Mouse (Mus musculus): ENCODE measurements at regions not wholly inside any gene's neighbourhood (a gene's known extent, or its start where the extent isn't known, plus 50 kb on each side); places are given as distances from the start of the nearest gene placed in this dataset.

DNA sequence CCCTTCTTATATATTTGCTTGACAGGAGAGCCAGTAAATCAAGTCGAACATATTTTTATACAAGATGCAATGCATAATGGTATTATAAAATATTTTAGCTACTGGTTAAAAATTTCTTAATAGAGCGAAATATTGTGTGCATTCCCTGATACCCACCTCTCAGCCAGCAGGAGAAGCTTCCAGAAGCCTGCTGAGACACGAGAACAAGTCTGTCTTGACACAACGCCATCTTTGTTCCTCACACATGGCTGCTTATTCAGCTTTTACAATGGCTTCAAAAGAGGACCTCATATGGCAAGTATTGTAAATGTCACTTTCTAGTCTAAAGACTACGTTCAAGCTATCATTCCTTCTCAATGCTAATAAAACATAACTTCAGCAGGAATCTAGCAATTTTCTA lies 217.1 kb upstream of the Sptlc3 start:
- TF ChIP-seq MXI1 (IDR thresholded peaks at IDR 0.05; ENCODE audit: low read depth, low read length) (no peak), ZC3H11A (IDR thresholded peaks at IDR 0.05; ENCODE audit: low read depth, low read length) (no peak)
- Histone ChIP-seq H3K4me1 (ENCODE audit: control insufficient read depth in 1 of 2, insufficient read depth in 2 of 2, low read length in 2 of 2) (no peaks in the 10 kb centered on the region), H3K27ac (ENCODE audit: control insufficient read depth, low read depth, low read length) (no peak overlapping the region), H3K4me3 (ENCODE audit: control insufficient read depth in 1 of 2, insufficient read depth in 1 of 2, low read depth in 2 of 2, low read length in 2 of 2) (no peak overlapping the region), H3K9ac (ENCODE audit: control insufficient read depth, low read depth, low read length, poor library complexity, severe bottlenecking) (no peak overlapping the region), H3K79me2 (ENCODE audit: control insufficient read depth, insufficient read depth, low read length, poor library complexity) (no peaks in the 10 kb centered on the region), H3K36me3 (ENCODE audit: control insufficient read depth in 1 of 2, insufficient read depth in 2 of 2, low read length in 2 of 2) (no peaks in the 10 kb centered on the region), H3K9me3 (replicated peaks; ENCODE audit: insufficient read depth, low read length) (no peaks in the 10 kb centered on the region), H3K27me3 (ENCODE audit: control insufficient read depth in 1 of 2, insufficient read depth in 2 of 2, low read length in 2 of 2) (no peaks in the 10 kb centered on the region)
- DNase-seq (ENCODE audit: low read depth, low spot score): no peak

DNA sequence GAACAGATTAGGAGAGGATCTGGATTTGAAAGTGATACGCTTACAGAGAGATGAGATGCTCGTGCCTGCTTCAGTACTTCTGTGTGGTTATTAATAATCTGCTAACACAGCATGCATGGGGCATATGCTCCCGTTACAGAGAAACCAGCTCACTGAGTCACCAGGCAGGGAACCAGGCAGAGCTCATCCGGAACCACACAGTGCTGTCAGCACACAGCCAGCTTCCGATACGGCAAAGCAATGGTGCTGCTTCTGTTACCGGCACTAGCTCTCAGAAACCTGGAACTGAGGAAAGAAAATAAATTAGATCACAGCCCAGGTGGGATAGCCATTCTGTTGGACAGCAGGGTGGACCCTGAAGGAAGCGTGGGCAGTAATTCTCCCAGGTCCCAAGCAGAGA lies 216.1 kb upstream of the Sptlc3 start:
- no peak for DNase-seq (ENCODE audit: low read depth, low spot score)
- H3K27me3 ChIP-seq (ENCODE audit: control insufficient read depth in 1 of 2, insufficient read depth in 2 of 2, low read length in 2 of 2): no peaks in the 10 kb centered on the region
- no peak overlapping the region for H3K27ac ChIP-seq (ENCODE audit: control insufficient read depth, low read depth, low read length)
- no peaks in the 10 kb centered on the region for H3K79me2 ChIP-seq (ENCODE audit: control insufficient read depth, insufficient read depth, low read length, poor library complexity)
- no peak overlapping the region for H3K9ac ChIP-seq (ENCODE audit: control insufficient read depth, low read depth, low read length, poor library complexity, severe bottlenecking)
- no peaks in the 10 kb centered on the region for H3K4me1 ChIP-seq (ENCODE audit: control insufficient read depth in 1 of 2, insufficient read depth in 2 of 2, low read length in 2 of 2)
- TF ChIP-seq MYB (IDR thresholded peaks at IDR 0.05; ENCODE audit: low read depth, low read length): no peak
- no peak for TF ChIP-seq MYC (IDR thresholded peaks at IDR 0.05; ENCODE audit: low read depth, low read length)
- no peak for TF ChIP-seq UBTF (IDR thresholded peaks at IDR 0.05; ENCODE audit: borderline replicate concordance, insufficient read depth, low read depth, low read length)
- no peak for TF ChIP-seq RAD21 (IDR thresholded peaks at IDR 0.05; ENCODE audit: low read depth, low read length)
- no peak for TF ChIP-seq BHLHE40 (IDR thresholded peaks at IDR 0.05; ENCODE audit: borderline replicate concordance, low read depth, low read length)
- no peak for TF ChIP-seq ZC3H11A (IDR thresholded peaks at IDR 0.05; ENCODE audit: low read depth, low read length)
- no peak for TF ChIP-seq ZNF384 (IDR thresholded peaks at IDR 0.05; ENCODE audit: low read depth, low read length)
- no peak for TF ChIP-seq NELFE (IDR thresholded peaks at IDR 0.05; ENCODE audit: low read depth, low read length)
- no peak for TF ChIP-seq POLR2A (IDR thresholded peaks at IDR 0.05; ENCODE audit: control insufficient read depth in 1 of 2, insufficient read depth in 1 of 2, low read depth in 1 of 2, low read length in 2 of 2, poor library complexity in 1 of 2)
- no peak for TF ChIP-seq SIN3A (IDR thresholded peaks at IDR 0.05; ENCODE audit: low read length)
- TF ChIP-seq GABPA (IDR thresholded peaks at IDR 0.05; ENCODE audit: low read depth, low read length): no peak
- no peak for TF ChIP-seq ELF1 (IDR thresholded peaks at IDR 0.05; ENCODE audit: low read depth, low read length)
- no peaks in the 10 kb centered on the region for H3K36me3 ChIP-seq (ENCODE audit: control insufficient read depth in 1 of 2, insufficient read depth in 2 of 2, low read length in 2 of 2)
- no peak overlapping the region for H3K4me3 ChIP-seq (ENCODE audit: control insufficient read depth in 1 of 2, insufficient read depth in 1 of 2, low read depth in 2 of 2, low read length in 2 of 2)
- H3K9me3 ChIP-seq (replicated peaks; ENCODE audit: insufficient read depth, low read length): no peaks in the 10 kb centered on the region

DNA sequence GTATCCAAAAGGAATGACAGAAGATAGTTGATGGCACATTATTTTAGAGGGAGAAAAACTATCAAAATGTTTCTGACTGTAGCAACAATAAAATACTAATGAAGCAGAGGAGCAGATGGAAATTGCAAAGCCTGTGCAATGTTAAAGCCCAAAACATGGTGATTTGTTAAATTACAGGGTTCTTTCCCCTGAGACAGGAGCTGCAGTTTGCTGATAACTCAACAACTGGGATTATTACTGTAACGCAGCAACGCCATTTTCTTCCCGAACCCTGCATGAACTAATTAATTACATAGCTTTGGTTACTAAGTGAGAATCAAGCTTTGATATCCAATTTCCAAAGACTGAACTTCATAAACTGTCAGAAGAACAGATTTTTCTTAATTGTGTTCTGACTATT lies 212.7 kb upstream of the Sptlc3 start:
- no peaks in the 10 kb centered on the region for H3K27me3 ChIP-seq (ENCODE audit: control insufficient read depth in 1 of 2, insufficient read depth in 2 of 2, low read length in 2 of 2)
- TF ChIP-seq MXI1 (IDR thresholded peaks at IDR 0.05; ENCODE audit: low read depth, low read length) (no peak), MAX (IDR thresholded peaks at IDR 0.05; ENCODE audit: low read length) (no peak), POLR2A (IDR thresholded peaks at IDR 0.05; ENCODE audit: control insufficient read depth in 1 of 2, insufficient read depth in 1 of 2, low read depth in 1 of 2, low read length in 2 of 2, poor library complexity in 1 of 2) (no peak), RAD21 (IDR thresholded peaks at IDR 0.05; ENCODE audit: low read depth, low read length) (no peak), E2F4 (IDR thresholded peaks at IDR 0.05; ENCODE audit: borderline replicate concordance, low read depth, low read length) (no peak), RCOR1 (IDR thresholded peaks at IDR 0.05; ENCODE audit: low read depth, low read length) (no peak), POLR2AphosphoS5 (IDR thresholded peaks at IDR 0.05; ENCODE audit: borderline replicate concordance, low read depth, low read length) (no peak), TCF12 (IDR thresholded peaks at IDR 0.05; ENCODE audit: low read depth, low read length) (no peak), CTCF (IDR thresholded peaks at IDR 0.05 in 2 of 3, conservative IDR thresholded peaks at IDR 0.05 in 1 of 3; ENCODE audit: control insufficient read depth in 1 of 3, insufficient read depth in 1 of 3, low read depth in 2 of 3, low read length in 3 of 3, poor library complexity in 1 of 3, severe bottlenecking in 1 of 3) (no peak), USF1 (IDR thresholded peaks at IDR 0.05; ENCODE audit: low read depth, low read length) (no peak)
- no peak overlapping the region for H3K9ac ChIP-seq (ENCODE audit: control insufficient read depth, low read depth, low read length, poor library complexity, severe bottlenecking)
- H3K79me2 ChIP-seq (ENCODE audit: control insufficient read depth, insufficient read depth, low read length, poor library complexity): no peaks in the 10 kb centered on the region
- no peak overlapping the region for H3K4me3 ChIP-seq (ENCODE audit: control insufficient read depth in 1 of 2, insufficient read depth in 1 of 2, low read depth in 2 of 2, low read length in 2 of 2)
- no peak overlapping the region for H3K27ac ChIP-seq (ENCODE audit: control insufficient read depth, low read depth, low read length)
- no peaks in the 10 kb centered on the region for H3K9me3 ChIP-seq (replicated peaks; ENCODE audit: insufficient read depth, low read length)
- no peaks in the 10 kb centered on the region for H3K36me3 ChIP-seq (ENCODE audit: control insufficient read depth in 1 of 2, insufficient read depth in 2 of 2, low read length in 2 of 2)
- no peaks in the 10 kb centered on the region for H3K4me1 ChIP-seq (ENCODE audit: control insufficient read depth in 1 of 2, insufficient read depth in 2 of 2, low read length in 2 of 2)
- DNase-seq (ENCODE audit: low read depth, low spot score): no peak
